Mouse (Mus musculus): ENCODE results near the gene Arhgef26. TPM values are rescaled to one million over a fixed set of nuclear protein-coding genes. Genes with fewer than 3 reads are reported as not detected.

The Arhgef26 gene
- polyA plus RNA-seq, 1 experiment from 2014 or later = 9.2 TPM

DNA sequence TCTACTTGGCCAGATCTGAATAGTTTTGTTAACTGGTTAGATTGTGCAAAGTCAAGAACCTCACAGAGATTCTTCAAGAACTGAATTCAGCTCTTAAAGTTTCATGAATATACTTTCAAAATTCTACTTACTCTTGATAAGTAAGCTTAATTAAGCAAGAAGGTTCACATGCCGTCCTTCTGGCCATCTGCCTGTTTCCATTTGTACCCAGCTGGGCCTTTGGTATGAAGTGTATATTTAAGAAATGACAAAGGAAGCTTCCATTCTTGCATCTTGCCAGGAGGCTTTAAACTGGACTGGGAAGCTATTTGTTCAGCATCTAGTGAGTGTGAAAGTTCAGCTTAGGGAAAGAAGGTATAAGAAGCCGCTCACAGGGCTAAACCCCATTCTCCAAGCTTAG is 34.7 kb downstream of the Arhgef26 start:
- no peak overlapping the region for H3K4me2 ChIP-seq (ENCODE audit: low read depth, low read length, severe bottlenecking)
- no peaks in the 10 kb centered on the region for H3K9me3 ChIP-seq (ENCODE audit: control insufficient read depth, low read length)
- ATAC-seq (replicated peaks; ENCODE audit: low FRiP score) (no peak), DNase-seq (ENCODE audit: low spot score) (no peak)
- 82% methylated on average over 2 of the region's 2 CpGs for WGBS
- H3K27me3 ChIP-seq (ENCODE audit: control insufficient read depth, insufficient read depth, low read length) = no peaks in the 10 kb centered on the region
- H3K36me3 ChIP-seq (ENCODE audit: control insufficient read depth, insufficient read depth, low read length) = no peaks in the 10 kb centered on the region
- no peaks in the 10 kb centered on the region for H3K4me1 ChIP-seq (replicated peaks; ENCODE audit: control insufficient read depth, insufficient read depth, low read length)
- H3K4me3 ChIP-seq (ENCODE audit: low read depth, low read length) = no peak overlapping the region
- no peak overlapping the region for H3K27ac ChIP-seq (ENCODE audit: low read depth, low read length)
- H3K9ac ChIP-seq (ENCODE audit: low read length) = no peak overlapping the region

DNA sequence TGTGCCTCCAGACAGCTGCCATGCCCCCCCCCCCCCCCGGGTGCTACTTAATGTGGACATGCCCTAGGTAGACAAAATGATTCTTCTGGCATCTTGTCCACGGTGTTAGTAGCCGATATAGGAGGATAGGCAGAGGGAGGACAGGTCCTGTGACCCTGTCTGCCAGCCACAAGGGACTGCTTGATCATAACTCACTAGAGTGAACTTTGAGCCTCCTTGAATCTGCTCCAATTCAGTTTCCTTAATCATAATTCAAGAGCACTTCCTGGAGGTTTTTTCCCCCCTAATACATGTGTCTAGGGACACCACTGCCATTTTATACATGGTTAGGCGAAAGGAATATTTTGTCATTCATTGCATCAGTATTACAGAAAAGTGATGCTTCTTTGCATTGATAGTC is 36.2 kb downstream of the Arhgef26 start:
- 91% methylated on average over 4 of the region's 4 CpGs for WGBS
- Histone ChIP-seq H3K27me3 (ENCODE audit: control insufficient read depth, insufficient read depth, low read length) (no peaks in the 10 kb centered on the region), H3K27ac (ENCODE audit: low read depth, low read length) (no peak overlapping the region), H3K9ac (ENCODE audit: low read length) (no peak overlapping the region), H3K4me2 (ENCODE audit: low read depth, low read length, severe bottlenecking) (no peak overlapping the region), H3K36me3 (ENCODE audit: control insufficient read depth, insufficient read depth, low read length) (no peaks in the 10 kb centered on the region), H3K4me3 (ENCODE audit: low read depth, low read length) (no peak overlapping the region), H3K4me1 (replicated peaks; ENCODE audit: control insufficient read depth, insufficient read depth, low read length) (no peaks in the 10 kb centered on the region), H3K9me3 (ENCODE audit: control insufficient read depth, low read length) (no peaks in the 10 kb centered on the region)
- ATAC-seq (replicated peaks; ENCODE audit: low FRiP score) (no peak), DNase-seq (ENCODE audit: low spot score) (no peak)

DNA sequence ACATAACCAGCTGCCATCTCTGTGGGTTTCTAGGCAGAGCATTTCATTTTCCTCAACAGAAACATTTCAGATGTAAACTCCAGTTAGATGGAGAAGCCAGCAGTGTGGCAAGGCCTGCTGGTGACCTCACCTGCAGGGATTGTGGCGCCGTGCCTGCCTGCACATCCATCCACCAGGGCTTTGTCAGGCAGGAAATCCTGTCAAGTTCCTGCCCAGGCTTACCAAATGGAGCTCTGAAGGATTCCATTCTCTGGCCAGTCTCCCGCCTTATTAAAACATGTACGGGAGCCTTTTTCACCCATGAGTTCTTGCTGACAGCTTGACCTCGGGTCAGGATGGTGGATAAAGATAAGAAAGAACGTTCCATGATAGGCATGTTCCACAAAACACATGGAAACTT is 36.7 kb downstream of the Arhgef26 start:
- Histone ChIP-seq H3K4me3 (ENCODE audit: low read depth, low read length) (no peak overlapping the region), H3K27ac (ENCODE audit: low read depth, low read length) (no peak overlapping the region), H3K27me3 (ENCODE audit: control insufficient read depth, insufficient read depth, low read length) (no peaks in the 10 kb centered on the region), H3K4me2 (ENCODE audit: low read depth, low read length, severe bottlenecking) (no peak overlapping the region), H3K36me3 (ENCODE audit: control insufficient read depth, insufficient read depth, low read length) (no peaks in the 10 kb centered on the region), H3K9ac (ENCODE audit: low read length) (no peak overlapping the region), H3K9me3 (ENCODE audit: control insufficient read depth, low read length) (no peaks in the 10 kb centered on the region), H3K4me1 (replicated peaks; ENCODE audit: control insufficient read depth, insufficient read depth, low read length) (no peaks in the 10 kb centered on the region)
- DNase-seq (ENCODE audit: low spot score) (no peak), ATAC-seq (replicated peaks; ENCODE audit: low FRiP score) (no peak)
- 88% methylated on average over 6 of the region's 6 CpGs for WGBS

DNA sequence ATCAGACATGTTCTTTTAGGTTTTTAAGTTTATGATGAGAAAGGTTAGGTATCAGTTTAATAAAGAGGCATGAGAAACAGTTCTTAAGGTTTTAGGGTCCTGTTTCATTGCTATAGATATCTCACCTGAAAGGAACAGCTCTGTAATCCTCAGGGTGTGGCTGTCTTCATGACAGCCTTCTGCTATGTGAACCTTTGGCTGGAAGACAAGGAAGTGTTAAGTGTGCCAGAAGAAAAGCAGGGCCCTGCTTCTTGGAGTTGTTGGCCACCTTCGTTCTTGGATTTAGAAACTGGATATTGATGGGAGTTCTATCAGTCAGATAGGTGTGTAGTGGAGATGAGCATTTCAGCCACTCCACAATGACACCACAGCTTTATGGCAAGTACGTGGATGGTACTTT is 38.6 kb downstream of the Arhgef26 start:
- WGBS = 95% methylated on average over 2 of the region's 2 CpGs

DNA sequence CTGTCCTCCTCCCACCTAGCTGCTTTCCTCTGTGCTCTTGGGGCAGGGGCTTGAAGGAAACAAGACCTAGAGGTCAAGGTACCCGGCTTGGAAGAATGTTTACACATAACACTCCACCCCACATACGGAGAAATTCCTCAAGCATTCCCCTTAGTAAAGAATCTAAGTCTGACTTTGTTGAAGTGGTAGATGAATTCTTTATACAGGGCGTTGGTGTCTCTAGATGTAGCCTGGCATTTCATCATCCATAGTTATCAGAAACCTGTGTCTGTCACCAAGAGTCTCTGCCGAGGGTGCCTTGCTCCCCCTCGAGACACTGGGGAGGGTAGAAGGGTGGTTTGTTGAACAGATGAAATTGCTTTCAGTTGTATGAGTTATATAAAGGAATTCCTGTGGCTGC is 41.8 kb downstream of the Arhgef26 start:
- DNase-seq (ENCODE audit: low spot score) (no peak), ATAC-seq (replicated peaks; ENCODE audit: low FRiP score) (no peak)
- H3K4me3 ChIP-seq (ENCODE audit: low read depth, low read length) = no peak overlapping the region
- no peaks in the 10 kb centered on the region for H3K27me3 ChIP-seq (ENCODE audit: control insufficient read depth, insufficient read depth, low read length)
- H3K9me3 ChIP-seq (ENCODE audit: control insufficient read depth, low read length) = no peaks in the 10 kb centered on the region
- no peak overlapping the region for H3K9ac ChIP-seq (ENCODE audit: low read length)
- H3K4me2 ChIP-seq (ENCODE audit: low read depth, low read length, severe bottlenecking) = no peak overlapping the region
- 70% methylated on average over 5 of the region's 5 CpGs for WGBS
- H3K4me1 ChIP-seq (replicated peaks; ENCODE audit: control insufficient read depth, insufficient read depth, low read length) = no peaks in the 10 kb centered on the region
- H3K27ac ChIP-seq (ENCODE audit: low read depth, low read length) = no peak overlapping the region
- no peaks in the 10 kb centered on the region for H3K36me3 ChIP-seq (ENCODE audit: control insufficient read depth, insufficient read depth, low read length)

More for the DNA sequence above, 38.6 kb downstream of the Arhgef26 start:
- ATAC-seq (replicated peaks; ENCODE audit: low FRiP score) (no peak), DNase-seq (ENCODE audit: low spot score) (no peak)
- H3K27me3 ChIP-seq (ENCODE audit: control insufficient read depth, insufficient read depth, low read length) = no peaks in the 10 kb centered on the region
- no peak overlapping the region for H3K27ac ChIP-seq (ENCODE audit: low read depth, low read length)
- H3K4me1 ChIP-seq (replicated peaks; ENCODE audit: control insufficient read depth, insufficient read depth, low read length) = no peaks in the 10 kb centered on the region
- no peaks in the 10 kb centered on the region for H3K36me3 ChIP-seq (ENCODE audit: control insufficient read depth, insufficient read depth, low read length)
- H3K9me3 ChIP-seq (ENCODE audit: control insufficient read depth, low read length) = no peaks in the 10 kb centered on the region
- H3K9ac ChIP-seq (ENCODE audit: low read length) = no peak overlapping the region
- no peak overlapping the region for H3K4me3 ChIP-seq (ENCODE audit: low read depth, low read length)
- no peak overlapping the region for H3K4me2 ChIP-seq (ENCODE audit: low read depth, low read length, severe bottlenecking)

DNA sequence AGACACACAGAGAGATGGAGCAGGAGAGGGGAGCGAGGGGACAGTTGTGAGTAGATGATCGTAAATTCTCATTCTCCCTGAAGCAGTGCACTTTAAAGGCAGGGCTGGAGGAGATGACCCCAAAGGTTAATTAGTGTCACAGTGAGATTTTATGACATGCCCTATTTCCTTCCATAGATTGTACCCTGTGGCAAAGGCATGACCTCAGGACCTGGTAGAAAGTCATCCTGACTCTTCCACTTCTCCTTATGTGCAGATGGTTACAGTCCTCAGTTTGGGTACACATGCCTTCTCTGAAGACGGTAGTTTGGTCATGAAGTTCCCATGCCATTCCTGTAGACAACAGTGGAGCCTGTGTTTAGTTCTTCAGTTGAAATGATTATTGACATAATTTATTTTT is 42.3 kb downstream of the Arhgef26 start:
- Histone ChIP-seq H3K4me3 (ENCODE audit: low read depth, low read length) (no peak overlapping the region), H3K27me3 (ENCODE audit: control insufficient read depth, insufficient read depth, low read length) (no peaks in the 10 kb centered on the region), H3K4me2 (ENCODE audit: low read depth, low read length, severe bottlenecking) (no peak overlapping the region), H3K27ac (ENCODE audit: low read depth, low read length) (no peak overlapping the region), H3K4me1 (replicated peaks; ENCODE audit: control insufficient read depth, insufficient read depth, low read length) (no peaks in the 10 kb centered on the region), H3K9me3 (ENCODE audit: control insufficient read depth, low read length) (no peaks in the 10 kb centered on the region), H3K36me3 (ENCODE audit: control insufficient read depth, insufficient read depth, low read length) (no peaks in the 10 kb centered on the region), H3K9ac (ENCODE audit: low read length) (no peak overlapping the region)
- 80% methylated on average over 3 of the region's 3 CpGs for WGBS
- ATAC-seq (replicated peaks; ENCODE audit: low FRiP score) (no peak), DNase-seq (ENCODE audit: low spot score) (no peak)

DNA sequence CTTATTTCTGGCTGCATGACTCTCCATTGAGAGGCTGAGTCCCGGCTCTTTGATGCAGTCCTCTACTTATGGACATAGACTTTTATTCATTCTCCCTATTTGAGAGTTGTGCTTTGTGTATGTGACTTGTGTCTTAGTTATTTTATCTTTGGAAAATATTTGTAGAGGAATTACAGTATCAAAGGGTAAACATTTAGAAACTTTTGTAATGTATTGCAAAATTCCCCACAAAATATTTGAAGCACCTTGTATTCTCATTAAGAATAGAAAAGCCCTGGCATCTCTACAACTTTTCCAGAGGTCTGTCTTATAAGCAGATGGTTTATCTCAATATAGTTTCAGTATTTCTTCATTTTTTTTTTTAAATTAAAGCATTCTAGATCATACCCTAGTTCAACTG is 44.7 kb downstream of the Arhgef26 start:
- Histone ChIP-seq H3K36me3 (ENCODE audit: control insufficient read depth, insufficient read depth, low read length) (no peaks in the 10 kb centered on the region), H3K27me3 (ENCODE audit: control insufficient read depth, insufficient read depth, low read length) (no peaks in the 10 kb centered on the region), H3K9me3 (ENCODE audit: control insufficient read depth, low read length) (no peaks in the 10 kb centered on the region), H3K27ac (ENCODE audit: low read depth, low read length) (no peak overlapping the region), H3K4me1 (replicated peaks; ENCODE audit: control insufficient read depth, insufficient read depth, low read length) (no peaks in the 10 kb centered on the region), H3K4me3 (ENCODE audit: low read depth, low read length) (no peak overlapping the region), H3K4me2 (ENCODE audit: low read depth, low read length, severe bottlenecking) (no peak overlapping the region), H3K9ac (ENCODE audit: low read length) (no peak overlapping the region)
- ATAC-seq (replicated peaks; ENCODE audit: low FRiP score) (no peak), DNase-seq (ENCODE audit: low spot score) (no peak)
- 86% methylated on average over 1 of the region's 1 CpGs for WGBS

DNA sequence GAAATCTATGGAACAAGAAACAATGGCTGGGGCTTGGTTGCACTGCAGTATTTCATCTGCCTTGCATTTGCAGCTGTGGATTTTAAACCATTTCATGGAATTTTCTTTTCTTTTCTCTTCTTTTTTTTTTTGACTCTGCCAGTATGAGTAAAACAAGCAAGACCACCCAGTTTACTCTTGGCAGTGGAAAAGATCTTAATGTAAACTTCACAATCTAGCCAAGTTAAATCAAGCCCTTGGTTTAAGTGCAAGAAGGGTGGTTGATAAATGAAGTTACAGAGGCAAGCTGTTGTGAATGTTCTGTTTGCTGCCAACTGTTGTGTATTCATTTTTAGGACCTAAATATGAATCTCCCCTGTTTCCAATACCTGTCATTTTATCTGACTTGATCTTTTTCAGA is 54.5 kb downstream of the Arhgef26 start:
- Histone ChIP-seq H3K9me3 (ENCODE audit: control insufficient read depth, low read length) (no peaks in the 10 kb centered on the region), H3K9ac (ENCODE audit: low read length) (no peak overlapping the region), H3K4me1 (replicated peaks; ENCODE audit: control insufficient read depth, insufficient read depth, low read length) (peaks cover 2% of the 10 kb centered on the region; the same call in 1 of the 2 replicates), H3K27me3 (ENCODE audit: control insufficient read depth, insufficient read depth, low read length) (no peaks in the 10 kb centered on the region), H3K27ac (ENCODE audit: low read depth, low read length) (no peak overlapping the region), H3K4me2 (ENCODE audit: low read depth, low read length, severe bottlenecking) (no peak overlapping the region), H3K36me3 (ENCODE audit: control insufficient read depth, insufficient read depth, low read length) (no peaks in the 10 kb centered on the region), H3K4me3 (ENCODE audit: low read depth, low read length) (no peak overlapping the region)
- ATAC-seq (replicated peaks; ENCODE audit: low FRiP score) = no peak
- no peak for DNase-seq (ENCODE audit: low spot score)

DNA sequence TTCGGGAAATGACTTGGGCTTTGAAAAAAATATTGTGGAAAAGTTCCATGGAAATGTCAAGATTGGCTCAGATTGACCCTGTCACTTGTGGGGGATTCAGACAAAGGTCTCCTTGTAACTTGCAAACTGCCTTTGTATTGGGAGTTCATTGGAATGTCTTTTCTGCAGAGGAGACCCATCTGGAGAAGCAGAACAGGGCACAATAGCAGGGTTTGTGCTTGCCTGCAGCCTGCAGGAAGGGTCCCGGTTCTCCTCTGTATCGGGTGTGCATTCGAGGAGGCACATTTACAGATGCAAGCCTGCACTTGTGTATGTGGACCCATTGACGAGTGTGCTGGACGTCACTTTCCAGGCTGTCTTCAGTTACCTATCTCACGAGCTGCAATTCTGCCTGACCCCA is 56.1 kb downstream of the Arhgef26 start:
- H3K36me3 ChIP-seq (ENCODE audit: control insufficient read depth, insufficient read depth, low read length) = no peaks in the 10 kb centered on the region
- DNase-seq (ENCODE audit: low spot score) (no peak), ATAC-seq (replicated peaks; ENCODE audit: low FRiP score) (peak; percentile 57; the same call in 1 of the 2 replicates)
- H3K27me3 ChIP-seq (ENCODE audit: control insufficient read depth, insufficient read depth, low read length) = no peaks in the 10 kb centered on the region
- 28% methylated on average over 7 of the region's 7 CpGs for WGBS
- no peaks in the 10 kb centered on the region for H3K9me3 ChIP-seq (ENCODE audit: control insufficient read depth, low read length)
- no peak overlapping the region for H3K4me3 ChIP-seq (ENCODE audit: low read depth, low read length)
- no peak overlapping the region for H3K27ac ChIP-seq (ENCODE audit: low read depth, low read length)
- no peak overlapping the region; the same call in 1 of the 2 replicates for H3K9ac ChIP-seq (ENCODE audit: low read length)
- H3K4me2 ChIP-seq (ENCODE audit: low read depth, low read length, severe bottlenecking) = no peak overlapping the region
- peaks cover 2% of the 10 kb centered on the region; the same call in 1 of the 2 replicates for H3K4me1 ChIP-seq (replicated peaks; ENCODE audit: control insufficient read depth, insufficient read depth, low read length)
